Mouse (Mus musculus) monocyte, adult 2 months (primary cell): ENCODE measurements around the gene Rhox12.

Experiments
- DNase-seq, 2 experiments: peaks; one replicate each; pipeline ENCODE4 v3.0.0; 2022; ENCODE audit warnings: low spot score in 2 of 2, low read depth in 1 of 2

Rhox12 gene

DNA sequence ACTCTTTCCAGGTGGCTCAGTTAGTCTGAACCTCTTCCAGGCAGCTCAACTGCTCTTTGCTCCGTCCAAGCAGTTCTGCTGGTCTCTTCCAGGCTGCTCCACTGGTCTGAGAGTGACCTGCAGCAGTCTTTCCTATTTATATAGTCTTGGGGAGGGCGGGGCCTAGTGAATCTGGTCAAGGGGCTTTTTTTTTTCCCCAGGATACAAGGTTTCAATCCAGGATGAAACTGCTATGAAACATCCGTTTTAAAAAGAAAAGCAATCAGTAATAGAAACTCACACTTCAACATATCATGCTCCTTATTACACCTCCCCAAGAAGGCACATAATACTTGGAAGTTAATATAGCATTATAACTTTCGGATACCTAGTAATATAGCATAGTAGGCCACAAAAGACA is at the start of gene Rhox12:
Gene Rhox12, minus strand, starts transcription at position 101 of the 400 bp plus-strand sequence.
- DNase-seq, result no peak

- no peak for DNase-seq
Measured at GRCm38 (mm10) chrX:38159097-38159496, 48.4 kb upstream of the Rhox12 start.

GRCm38 (mm10) chrX:38121478-38121877 is 10.8 kb upstream of the Rhox12 start:
- DNase-seq, result no peak

GRCm38 (mm10) chrX:38120982-38121381 is 10.3 kb upstream of the Rhox12 start, which contains the start of gene Rhox13:
TSS of gene Rhox13 (plus strand) at chrX:38121219.
- no peak for DNase-seq

DNA sequence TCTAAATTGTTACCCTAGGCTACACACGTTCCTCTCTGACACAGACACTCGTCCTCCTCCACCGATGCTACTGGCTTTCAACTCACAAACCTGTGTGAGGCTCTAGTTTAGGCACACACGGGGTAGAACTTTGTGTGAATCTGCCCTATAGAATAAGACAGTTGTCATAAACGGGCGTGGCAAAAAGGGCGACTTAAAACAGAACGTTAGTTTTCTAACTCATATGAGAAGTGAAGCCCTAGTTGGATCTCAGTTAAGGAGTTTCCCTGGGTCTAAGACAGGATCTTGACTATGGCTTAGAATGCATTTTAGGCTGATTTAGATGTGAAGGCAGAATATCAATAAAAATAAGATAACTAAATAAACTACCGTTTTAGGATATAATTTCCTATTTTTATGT is 25.7 kb downstream of the Rhox12 start, which contains the start of gene Rhox11:
Gene Rhox11, minus strand, starts transcription at position 101 of the 400 bp plus-strand sequence.
- DNase-seq, result no peak

DNA sequence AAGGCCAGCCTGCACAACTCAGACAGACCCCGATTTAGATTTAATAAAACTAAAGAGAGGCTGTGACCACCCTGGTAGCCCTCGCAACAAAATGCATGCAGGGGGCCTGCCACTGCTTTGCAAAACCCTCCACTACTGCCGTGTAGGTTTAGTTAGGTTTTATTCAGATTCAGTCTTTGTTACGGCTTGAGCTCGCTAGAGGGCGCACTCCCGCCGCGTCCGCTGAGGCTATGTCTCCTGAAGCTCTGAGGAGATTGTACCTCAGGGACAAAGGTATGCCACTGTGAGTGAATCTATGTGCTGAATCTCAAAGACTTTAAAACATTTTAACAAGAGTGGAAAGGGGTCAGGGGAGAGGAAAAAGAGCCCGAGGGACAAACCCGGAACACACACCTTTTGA is 26.5 kb downstream of the Rhox12 start:
- DNase-seq, result no peak

- DNase-seq, result no peak
Measured at GRCm38 (mm10) chrX:38066175-38066574, 44.5 kb downstream of the Rhox12 start, which contains the start of gene Rhox10. TSS of gene Rhox10 (plus strand) at chrX:38066475.

- DNase-seq, result no peak
Measured at GRCm38 (mm10) chrX:38061544-38061943, 49.2 kb downstream of the Rhox12 start.
